Mouse (Mus musculus): ENCODE results near the gene Ptbp1.

DNA sequence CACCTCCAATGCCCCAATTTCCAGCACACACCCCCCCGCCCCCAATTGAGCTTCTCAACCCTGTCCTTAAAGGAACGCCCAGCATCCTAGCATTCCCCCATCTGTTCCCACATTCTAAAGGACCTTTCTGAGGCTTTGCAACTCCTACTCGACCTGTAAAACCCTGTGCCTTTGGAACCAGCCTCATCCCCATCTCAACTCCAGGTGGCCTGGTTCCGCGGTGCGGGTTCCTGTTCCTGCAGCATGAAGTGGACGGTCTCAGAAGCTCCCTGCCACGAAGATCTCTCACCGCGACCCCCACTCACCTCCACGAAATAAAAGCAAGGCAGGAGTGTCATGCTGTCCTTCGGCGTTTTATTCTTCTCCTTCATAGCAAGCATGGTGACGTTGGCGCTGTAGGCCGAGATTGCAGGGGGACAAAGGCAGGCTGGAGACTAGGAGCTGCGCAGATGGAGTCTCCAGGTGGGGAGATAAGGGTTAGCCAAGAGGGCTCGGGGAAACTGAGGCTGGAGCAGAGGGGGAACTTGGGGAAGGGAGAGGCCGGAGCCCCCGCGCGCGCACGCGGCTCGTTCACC is 19.6 kb downstream of the Ptbp1 start:
- TF ChIP-seq CTCF (IDR thresholded peaks at IDR 0.05) (no peak), POLR2A (IDR thresholded peaks at IDR 0.05; ENCODE audit: insufficient read depth, low read depth, low read length) (no peak)

Measured in heart, adult 2 months (tissue).